ENCODE assay signal across 7 mouse cellular contexts in the genomic region with DNA sequence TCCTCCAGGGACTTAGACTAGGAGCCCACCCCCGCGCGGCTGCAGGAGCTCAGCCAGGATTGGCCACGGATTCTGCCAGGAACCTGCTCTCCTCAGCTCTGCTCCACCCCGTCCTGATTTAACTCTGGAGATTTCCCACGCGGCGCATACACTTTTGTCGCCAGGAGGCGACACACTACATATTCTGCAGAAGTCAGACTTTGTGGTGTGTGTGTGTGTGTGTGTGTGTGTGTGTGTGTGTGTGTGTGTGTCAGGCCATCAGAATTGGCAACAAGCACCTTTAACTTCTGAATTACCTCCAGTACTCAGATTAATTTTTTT. TPM values are rescaled to one million over a fixed set of nuclear protein-coding genes. Genes with fewer than 3 reads are reported as not detected.
A peak's percentile ranks its signal among the peaks of the same experiment; 100 is the strongest.
DNase-seq lines count a peak whose midpoint lies in the region; ATAC-seq lines count a peak whose summit lies in the region.

No protein-coding gene starts in this region.

- H3K9me3 ChIP-seq in intestine, embryonic 14.5 days (ENCODE audit: control insufficient read depth, low read length) = no peaks in the 10 kb centered on the region

- 1% methylated on average over 10 of the region's 10 CpGs for WGBS in intestine, embryonic 14.5 days

- H3K36me3 ChIP-seq in intestine, embryonic 14.5 days (ENCODE audit: control insufficient read depth, insufficient read depth, low read length) = no peaks in the 10 kb centered on the region

- no peaks in the 10 kb centered on the region for H3K27me3 ChIP-seq in intestine, embryonic 14.5 days (replicated peaks; ENCODE audit: control insufficient read depth, insufficient read depth, low read length)

- ATAC-seq in intestine, embryonic 14.5 days (replicated peaks; ENCODE audit: low FRiP score, low TSS enrichment, low read depth) = peak; percentile 57

- DNase-seq in adipocyte (ENCODE audit: low spot score) = peak; percentile 74
- DNase-seq in embryo, embryonic 10.5 days (ENCODE audit: low spot score) = peak; percentile 87
- peak; percentile 80 for DNase-seq in gastrocnemius, postnatal 14 days
- peak; percentile 69 for DNase-seq in intestine, embryonic 14.5 days (ENCODE audit: low spot score)
- peak; percentile 84 to 97 for DNase-seq in left cerebral cortex, postnatal 14 days (ENCODE audit: low spot score in 2 of 2)
- peak; percentile 77 for DNase-seq in mesoderm, embryonic 11.5 days (ENCODE audit: low read depth, low spot score)
- DNase-seq in right cerebral cortex, postnatal 36 days (ENCODE audit: low spot score in 2 of 2) = peak; percentile 82 to 85

- H3K9ac ChIP-seq in intestine, embryonic 14.5 days (ENCODE audit: low read length) = no peak overlapping the region

- H3K4me3 ChIP-seq in intestine, embryonic 14.5 days (ENCODE audit: low read depth, low read length) = no peak overlapping the region

- H3K4me2 ChIP-seq in intestine, embryonic 14.5 days (ENCODE audit: low read length) = peak overlapping the region; percentile 27

- no peaks in the 10 kb centered on the region; the same call in 1 of the 2 replicates for H3K4me1 ChIP-seq in intestine, embryonic 14.5 days (replicated peaks; ENCODE audit: control insufficient read depth, insufficient read depth, low read length)

- no peak overlapping the region for H3K27ac ChIP-seq in intestine, embryonic 14.5 days (ENCODE audit: low read depth)

- intact Hi-C loops in gastrocnemius, postnatal 14 days (cut with DNase I; ENCODE audit: low total_unique reads) = no loop called here
- intact Hi-C loops in left cerebral cortex, postnatal 14 days (cut with DNase I) = loop anchor here (1.0 kb wide), 1 partner anchor 68 kb away; no protein-coding TSS in a partner anchor

RNA-seq across cellular contexts. Expression of gene Derl3, which starts 10.0 kb away (rescaled TPM):
- not detected for total RNA-seq in gastrocnemius, postnatal 14 days (2021)
- polyA plus RNA-seq in intestine, embryonic 14.5 days (2014; fragmentation: Nextera tagmentation; extraction: Ambion mirVana) = 2.2 and 2.6 TPM in 2 replicates
- 1 to 10 TPM; 1.9 to 2.6 TPM for total RNA-seq in left cerebral cortex, postnatal 14 days (2021)

RNA-seq across cellular contexts. Expression of gene Mif, which starts 23.2 kb away (rescaled TPM):
- total RNA-seq in gastrocnemius, postnatal 14 days (2021) = 100 to 1,000 TPM; 155 to 170 TPM
- 3,019 and 3,193 TPM in 2 replicates for polyA plus RNA-seq in intestine, embryonic 14.5 days (2014; fragmentation: Nextera tagmentation; extraction: Ambion mirVana)
- 100 to 1,000 TPM; 690 to 714 TPM for total RNA-seq in left cerebral cortex, postnatal 14 days (2021)

RNA-seq across cellular contexts. Expression of gene Smarcb1, which starts 38.2 kb away (rescaled TPM):
- total RNA-seq in gastrocnemius, postnatal 14 days (2021) = 10 to 100 TPM; 17.7 to 28.0 TPM
- polyA plus RNA-seq in intestine, embryonic 14.5 days (2014; fragmentation: Nextera tagmentation; extraction: Ambion mirVana) = 189 and 192 TPM in 2 replicates
- 10 to 100 TPM; 77.4 to 83.2 TPM for total RNA-seq in left cerebral cortex, postnatal 14 days (2021)

RNA-seq across cellular contexts. Expression of gene Gstt2, which starts 46.0 kb away (rescaled TPM):
- total RNA-seq in gastrocnemius, postnatal 14 days (2021) = 1 to 10 TPM; 5.6 to 6.9 TPM
- polyA plus RNA-seq in intestine, embryonic 14.5 days (2014; fragmentation: Nextera tagmentation; extraction: Ambion mirVana) = 39.6 and 41.3 TPM in 2 replicates
- total RNA-seq in left cerebral cortex, postnatal 14 days (2021) = 1 to 10 TPM; 4.1 to 4.5 TPM

RNA-seq across cellular contexts. Expression of gene Chchd10, which starts 49.7 kb away (rescaled TPM):
- 1,000 to 10,000 TPM in 1 of 2 experiments, 100 to 1,000 TPM in 1; 861 to 1,001 TPM for total RNA-seq in gastrocnemius, postnatal 14 days (2021)
- polyA plus RNA-seq in intestine, embryonic 14.5 days (2014; fragmentation: Nextera tagmentation; extraction: Ambion mirVana) = 82.3 and 123 TPM in 2 replicates
- 100 to 1,000 TPM; 260 to 285 TPM for total RNA-seq in left cerebral cortex, postnatal 14 days (2021)

Comparison
In these comparisons a context has a peak if more than half of its experiments do, and no peak if none do; other contexts are left out.
1. RNA of gene Mif, which starts 23.2 kb away (total RNA-seq): 690 to 714 TPM in left cerebral cortex, postnatal 14 days; 155 to 170 TPM in gastrocnemius, postnatal 14 days; every median in the first group is over 4 times any median in the second.
2. Peak in every context shown above with its lines, with median percentiles within 50 percentile points of each other: DNase-seq.